Comparison of ENCODE assay signal across 28 mouse cellular contexts in genomic region chr4:133264559-133264958, GRCm38 (mm10). TPM values are rescaled to one million over a fixed set of nuclear protein-coding genes. Genes with fewer than 3 reads are reported as not detected.
DNase-seq lines count a peak whose midpoint lies in the region; ATAC-seq and TF ChIP-seq lines count a peak whose summit lies in the region.
"Had no signal": no experiment of that assay in that cellular context is flagged by ENCODE, and none has a peak within 500 bp of the region (broad histone marks: within the 10 kb centered on the region; RNA-seq: fewer than 3 reads in every experiment).

No protein-coding gene starts in this region.

- H3K9me3 ChIP-seq in liver, embryonic 15.5 days (replicated peaks) = no peaks in the 10 kb centered on the region
- H3K9me3 ChIP-seq in liver, postnatal 0 days (ENCODE audit: low read length) = no peaks in the 10 kb centered on the region
- H3K9me3 ChIP-seq: embryonic facial prominence, embryonic 15.5 days; hindbrain, embryonic 13.5 days had no signal

- TF ChIP-seq CTCF in gastrocnemius, adult 2 months (IDR thresholded peaks at IDR 0.05) = no peak
- no peak for TF ChIP-seq CTCF in liver, postnatal 0 days (IDR thresholded peaks at IDR 0.05; ENCODE audit: low read depth)

- peaks cover 15% of the 10 kb centered on the region for H3K4me1 ChIP-seq in liver, embryonic 15.5 days (replicated peaks)
- 0 out of 2 replicates have a peak, but pooled peaks cover 3% of the 10 kb centered on the region for H3K4me1 ChIP-seq in liver, postnatal 0 days (ENCODE audit: insufficient read depth)
- H3K4me1 ChIP-seq: embryonic facial prominence, embryonic 15.5 days; hindbrain, embryonic 13.5 days had no signal

- ATAC-seq in liver, embryonic 15.5 days (ENCODE audit: insufficient read depth) = no peak
- no peak for ATAC-seq in liver, postnatal 0 days
- ATAC-seq: activated CD4-positive, CD25-positive, alpha-beta regulatory T cell, adult 4 months; forebrain, embryonic 14.5 days; forebrain, postnatal 0 days; hindbrain, embryonic 16.5 days; intestine, embryonic 16.5 days had no signal

- peak; percentile 8 for DNase-seq in gastrocnemius, adult 2 months
- DNase-seq in gastrocnemius, postnatal 4 days (ENCODE audit: low spot score in 2 of 2) = no peak
- DNase-seq in liver, postnatal 0 days = no peak
- DNase-seq in induced T-regulatory cell, adult 2 months (ENCODE audit: low read depth) = peak; percentile 53
- DNase-seq in kidney, postnatal 36 days = no peak
- DNase-seq in natural killer cell, adult 2 months (ENCODE audit: low spot score in 2 of 2) = no peak
- DNase-seq: B cell, adult 2 months; cerebellum, adult 18-20 months; cerebellum, adult 9-10 months; cerebellum, postnatal 14 days; forebrain, postnatal 0 days; gastrocnemius, postnatal 25 days; heart, adult 2 months; heart, postnatal 36 days had no signal

- no peak overlapping the region for H3K27ac ChIP-seq in gastrocnemius, adult 2 months
- H3K27ac ChIP-seq in liver, embryonic 15.5 days (replicated peaks) = 0 out of 2 replicates have a peak overlapping the region, but pooled peaks have one; percentile 0
- no peak overlapping the region for H3K27ac ChIP-seq in liver, postnatal 0 days (ENCODE audit: low read depth)
- H3K27ac ChIP-seq: embryonic facial prominence, embryonic 12.5 days; embryonic facial prominence, embryonic 15.5 days; heart, adult 2 months; hindbrain, embryonic 10.5 days; hindbrain, embryonic 13.5 days had no signal

- 57% methylated on average over 2 of the region's 2 CpGs for WGBS in liver, embryonic 15.5 days (ENCODE audit: insufficient replicate concordance)
- 69% methylated on average over 2 of the region's 2 CpGs for WGBS in liver, postnatal 0 days (ENCODE audit: insufficient replicate concordance)

- no peak overlapping the region for H3K9ac ChIP-seq in liver, embryonic 15.5 days
- no peak overlapping the region for H3K9ac ChIP-seq in liver, postnatal 0 days (replicated peaks)
- H3K9ac ChIP-seq: embryonic facial prominence, embryonic 12.5 days; embryonic facial prominence, embryonic 15.5 days; forebrain, postnatal 0 days; hindbrain, embryonic 13.5 days had no signal

- TF ChIP-seq EP300 in liver, postnatal 0 days (IDR thresholded peaks at IDR 0.05; ENCODE audit: low read depth) = no peak

- no peak overlapping the region for H3K4me2 ChIP-seq in liver, embryonic 15.5 days
- no peak overlapping the region for H3K4me2 ChIP-seq in liver, postnatal 0 days (ENCODE audit: low read depth, low read length)
- H3K4me2 ChIP-seq: embryonic facial prominence, embryonic 12.5 days; embryonic facial prominence, embryonic 15.5 days; heart, embryonic 11.5 days; hindbrain, embryonic 13.5 days had no signal

- H3K4me3 ChIP-seq in gastrocnemius, adult 2 months = no peak overlapping the region
- no peak overlapping the region for H3K4me3 ChIP-seq in liver, embryonic 15.5 days (replicated peaks)
- no peak overlapping the region for H3K4me3 ChIP-seq in liver, postnatal 0 days (ENCODE audit: low read depth, low read length)
- H3K4me3 ChIP-seq: embryonic facial prominence, embryonic 12.5 days; embryonic facial prominence, embryonic 15.5 days; heart, adult 2 months; hindbrain, embryonic 10.5 days; hindbrain, embryonic 13.5 days had no signal

- H3K36me3 ChIP-seq in liver, embryonic 15.5 days (replicated peaks) = peaks cover 53% of the 10 kb centered on the region
- peaks cover 51% of the 10 kb centered on the region for H3K36me3 ChIP-seq in liver, postnatal 0 days (replicated peaks; ENCODE audit: insufficient read depth, low read length)

- intact Hi-C loops in gastrocnemius, adult 2 months (cut with DNase I) = no loop called here

- no peaks in the 10 kb centered on the region for H3K27me3 ChIP-seq in liver, embryonic 15.5 days
- no peaks in the 10 kb centered on the region for H3K27me3 ChIP-seq in liver, postnatal 0 days (ENCODE audit: insufficient read depth, low read length)
- H3K27me3 ChIP-seq: embryonic facial prominence, embryonic 12.5 days; embryonic facial prominence, embryonic 15.5 days; hindbrain, embryonic 13.5 days had no signal

RNA-seq across cellular contexts. Expression of gene Sytl1, which starts 1.6 kb away (rescaled TPM):
- not detected for total RNA-seq in gastrocnemius, adult 2 months (2021)
- 1 to 10 TPM; 1.0 TPM for total RNA-seq in gastrocnemius, postnatal 4 days (2021)
- 0.92 and 1.0 TPM in 2 replicates for polyA plus RNA-seq in liver, embryonic 15.5 days (2015; fragmentation: Nextera tagmentation; extraction: Ambion mirVana)
- polyA plus RNA-seq in liver, postnatal 0 days (2015; fragmentation: Nextera tagmentation; extraction: Ambion mirVana) = 1.0 and 1.3 TPM in 2 replicates
- total RNA-seq: forebrain, postnatal 0 days had no signal

RNA-seq across cellular contexts. Expression of gene Tmem222, which starts 13.0 kb away (rescaled TPM):
- total RNA-seq in gastrocnemius, adult 2 months (2021) = 10 to 100 TPM; 21.6 to 25.7 TPM
- total RNA-seq in gastrocnemius, postnatal 4 days (2021) = 10 to 100 TPM; 28.7 to 29.1 TPM
- polyA plus RNA-seq in liver, embryonic 15.5 days (2015; fragmentation: Nextera tagmentation; extraction: Ambion mirVana) = 35.8 and 42.3 TPM in 2 replicates
- polyA plus RNA-seq in liver, postnatal 0 days (2015; fragmentation: Nextera tagmentation; extraction: Ambion mirVana) = 29.6 and 30.8 TPM in 2 replicates

RNA-seq across cellular contexts. Expression of gene Map3k6, which starts 23.9 kb away (rescaled TPM):
- total RNA-seq in gastrocnemius, adult 2 months (2021) = 10 to 100 TPM; 10.5 to 15.0 TPM
- 1 to 10 TPM; 2.3 to 2.6 TPM for total RNA-seq in gastrocnemius, postnatal 4 days (2021)
- polyA plus RNA-seq in liver, embryonic 15.5 days (2015; fragmentation: Nextera tagmentation; extraction: Ambion mirVana) = 2.0 and 2.9 TPM in 2 replicates
- 1.2 and 1.3 TPM in 2 replicates for polyA plus RNA-seq in liver, postnatal 0 days (2015; fragmentation: Nextera tagmentation; extraction: Ambion mirVana)

RNA-seq across cellular contexts. Expression of gene Gpr3, which starts 52.2 kb away (rescaled TPM):
- total RNA-seq in gastrocnemius, adult 2 months (2021) = not detected
- not detected for total RNA-seq in gastrocnemius, postnatal 4 days (2021)
- not detected in 2 replicates for polyA plus RNA-seq in liver, embryonic 15.5 days (2015; fragmentation: Nextera tagmentation; extraction: Ambion mirVana)
- polyA plus RNA-seq in liver, postnatal 0 days (2015; fragmentation: Nextera tagmentation; extraction: Ambion mirVana) = not detected in 2 replicates
- total RNA-seq: gastrocnemius, adult 8-10 months; gastrocnemius, postnatal 25 days had no signal
- polyA plus RNA-seq: activated CD4-positive, CD25-positive, alpha-beta regulatory T cell, adult 4 months; embryonic facial prominence, embryonic 12.5 days; inflammation-experienced regulatory T-cells, adult 6 months had no signal

RNA-seq across cellular contexts. Expression of gene Cd164l2, which starts 52.6 kb away (rescaled TPM):
- under 1 TPM in 1 of 2 experiments, not detected in 1; 0.26 TPM for total RNA-seq in gastrocnemius, adult 2 months (2021)
- under 1 TPM in 1 of 2 experiments, not detected in 1; 0.74 TPM for total RNA-seq in gastrocnemius, postnatal 4 days (2021)
- not detected in 2 replicates for polyA plus RNA-seq in liver, embryonic 15.5 days (2015; fragmentation: Nextera tagmentation; extraction: Ambion mirVana)
- 0.25 and 0.39 TPM in 2 replicates for polyA plus RNA-seq in liver, postnatal 0 days (2015; fragmentation: Nextera tagmentation; extraction: Ambion mirVana)
- total RNA-seq: gastrocnemius, postnatal 25 days; granulocyte monocyte progenitor cell, adult 5-6 weeks; heart, adult 2 months had no signal
- polyA plus RNA-seq: activated CD4-positive, CD25-positive, alpha-beta regulatory T cell, adult 4 months; forebrain, embryonic 11.5 days; inflammation-experienced regulatory T-cells, adult 6 months had no signal

Comparison
In these comparisons a context has a peak if more than half of its experiments do, and no peak if none do; other contexts are left out.
1. DNase-seq: peak in gastrocnemius, adult 2 months (single experiment) and induced T-regulatory cell, adult 2 months (single experiment); none in gastrocnemius, postnatal 4 days (0 of 2), liver, postnatal 0 days (single experiment), kidney, postnatal 36 days (0 of 2) and natural killer cell, adult 2 months (0 of 2).